Mouse (Mus musculus) urinary bladder, postnatal 10 days (tissue): ENCODE data around the gene Usp37.
A peak's percentile ranks its signal among the peaks of the same experiment; 100 is the strongest.
"Not testable (repeated sequence)": the region's sequence is repeated elsewhere in the genome, so short reads cannot be mapped to it uniquely, and the experiment has no call there.

Source experiments
- DNase-seq: peaks from one replicate; pipeline ENCODE4 v3.0.0; 2022; ENCODE audit warnings: low spot score

Usp37 gene

GRCm38 (mm10) chr1:74544184-74544583 lies at the start of gene Usp37:
Usp37 (minus strand) TSS chr1:74544284.
- DNase-seq: no peak

DNA sequence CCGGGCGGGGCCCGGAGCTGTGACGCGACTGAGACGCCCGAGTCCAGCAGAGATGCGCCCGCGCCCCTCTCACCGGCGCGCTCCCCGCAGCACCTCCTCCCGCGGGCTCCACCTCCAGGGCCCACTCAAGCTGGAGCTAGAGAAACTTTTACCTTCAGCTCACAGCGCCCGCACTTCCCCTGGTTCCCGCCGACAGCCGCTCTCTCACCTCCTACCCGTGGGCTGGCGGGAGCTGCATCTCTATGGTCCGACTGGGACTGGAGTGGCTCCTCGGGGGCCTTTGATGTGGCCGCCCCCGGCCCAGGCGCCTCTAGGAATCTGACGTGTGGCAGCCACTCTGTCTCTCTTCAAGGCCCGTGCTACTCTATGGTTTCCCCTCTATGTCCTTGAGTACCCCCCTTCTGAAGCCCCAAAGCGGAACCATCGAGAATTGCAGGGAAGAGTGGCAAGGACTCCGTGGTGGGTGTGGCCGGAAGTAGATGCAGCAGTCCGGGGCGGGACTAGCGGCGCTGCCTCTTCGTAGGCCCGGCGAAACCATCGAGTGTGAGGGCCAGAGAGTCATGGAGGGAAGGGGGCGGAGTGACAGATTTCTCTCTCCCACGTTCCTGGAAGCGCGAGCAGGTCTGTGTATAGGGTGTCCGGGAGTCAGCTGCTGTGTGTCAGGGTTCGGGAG lies 43.8 kb upstream of the Usp37 start, which contains the start of the genes Zfp142 and Bcs1l:
Gene Zfp142 (minus strand): TSS at position 474 of the 673 bp plus-strand sequence.
Gene Bcs1l (plus strand): TSS at position 517 of the 673 bp plus-strand sequence.
- DNase-seq: peak; percentile 94

DNA sequence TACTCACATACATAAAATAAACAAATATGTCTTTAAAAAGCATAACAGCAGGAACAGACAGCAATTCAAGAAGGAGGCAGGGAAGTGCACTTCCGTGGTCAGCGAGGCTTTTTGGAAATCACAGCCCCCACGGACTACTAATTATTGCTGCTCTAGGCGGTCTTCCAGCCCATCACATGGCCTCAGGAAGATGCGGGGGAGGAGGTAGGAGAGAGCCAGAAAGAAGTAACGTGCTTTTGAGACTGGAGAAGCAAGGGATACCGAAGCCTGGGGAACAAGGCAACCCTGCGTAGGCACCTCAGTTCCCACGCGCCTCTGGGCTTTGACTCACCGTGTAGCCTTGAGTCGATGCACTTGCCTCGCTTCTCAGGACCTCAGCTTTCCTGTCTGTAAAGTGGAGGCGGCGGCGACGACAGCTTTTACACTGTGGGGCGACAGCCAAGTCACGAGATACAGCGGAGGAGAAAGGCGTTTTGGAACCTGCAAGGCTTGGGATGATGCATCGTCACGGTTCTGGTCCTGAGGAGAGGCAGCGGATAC lies 43.2 kb upstream of the Usp37 start:
- no peak for DNase-seq

- no peak for DNase-seq
Observed at GRCm38 (mm10) chr1:74584616-74585398, 40.7 kb upstream of the Usp37 start.

- no peak for DNase-seq
Observed at GRCm38 (mm10) chr1:74582621-74583020, 38.5 kb upstream of the Usp37 start.

GRCm38 (mm10) chr1:74569739-74570719 lies 25.9 kb upstream of the Usp37 start:
- DNase-seq: no peak

DNA sequence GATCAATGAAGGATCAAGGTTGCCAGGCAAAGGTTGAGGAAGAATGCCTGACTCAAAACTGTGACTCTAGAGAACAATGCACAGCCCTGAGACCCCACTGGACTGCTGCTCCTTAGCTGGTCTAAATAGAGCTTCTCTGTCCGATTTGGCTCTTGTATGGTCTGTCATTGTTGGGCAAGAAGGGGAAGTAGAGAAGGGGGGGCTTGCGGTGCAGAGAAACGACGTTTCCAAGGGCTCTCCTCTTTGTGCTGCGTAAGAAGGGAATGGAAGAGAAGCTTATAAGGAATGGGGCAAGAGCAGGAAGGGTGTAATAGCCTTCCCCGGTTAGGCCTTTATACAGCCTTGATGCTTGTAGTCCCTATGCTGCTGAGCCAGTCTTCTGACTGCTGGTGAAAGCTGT lies 21.8 kb upstream of the Usp37 start:
- no peak for DNase-seq

- no peak for DNase-seq
Observed at GRCm38 (mm10) chr1:74559061-74559460, 15.0 kb upstream of the Usp37 start.

- DNase-seq: no peak
Observed at GRCm38 (mm10) chr1:74542451-74542961, 1.6 kb downstream of the Usp37 start, which contains the start of gene Plcd4. Plcd4 (plus strand) TSS chr1:74542888.

GRCm38 (mm10) chr1:74538650-74539049 lies 5.4 kb downstream of the Usp37 start:
- DNase-seq: no peak

DNA sequence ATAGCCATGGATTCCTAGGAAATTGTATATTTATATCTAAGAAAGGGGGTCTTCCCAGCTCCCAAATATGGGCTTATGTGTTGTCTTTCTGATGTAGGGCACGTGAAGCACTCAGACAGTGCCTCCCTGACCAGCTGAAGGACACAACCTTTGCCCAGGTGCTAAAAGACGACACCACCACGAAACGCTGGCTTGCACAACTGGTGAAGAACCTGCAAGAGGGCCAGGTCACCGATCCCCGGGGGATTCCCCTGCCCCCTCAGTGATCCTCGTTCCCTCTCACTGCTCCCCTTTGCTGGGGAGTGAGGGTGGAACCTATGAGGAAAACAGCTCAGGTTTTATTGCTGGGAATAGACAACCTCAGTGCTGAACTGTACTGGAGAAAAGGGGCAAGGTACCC lies 15.5 kb downstream of the Usp37 start:
- no peak for DNase-seq

GRCm38 (mm10) chr1:74524746-74525145 lies 19.3 kb downstream of the Usp37 start:
- DNase-seq: no peak

- no peak for DNase-seq
Observed at GRCm38 (mm10) chr1:74519875-74520274, 24.2 kb downstream of the Usp37 start.

DNA sequence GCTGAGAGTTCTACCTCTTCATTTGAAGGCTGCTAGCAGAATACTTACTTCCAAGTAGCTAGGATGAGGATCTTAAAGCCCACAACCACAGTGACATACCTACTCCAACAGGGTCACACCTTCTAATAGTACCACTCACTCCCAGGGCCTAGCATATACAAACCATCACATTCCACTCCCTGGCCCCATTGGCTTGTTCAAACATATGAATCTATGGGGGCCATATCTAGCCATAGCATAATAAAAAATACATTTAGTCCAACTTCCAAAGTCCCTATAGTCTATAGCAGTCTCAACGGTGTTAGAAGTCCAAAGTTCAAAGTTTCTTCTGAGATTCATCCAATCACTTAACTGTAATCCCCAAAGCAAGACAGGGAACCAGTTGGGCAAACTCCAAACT lies 31.1 kb downstream of the Usp37 start:
- DNase-seq: not testable (repeated sequence)

DNA sequence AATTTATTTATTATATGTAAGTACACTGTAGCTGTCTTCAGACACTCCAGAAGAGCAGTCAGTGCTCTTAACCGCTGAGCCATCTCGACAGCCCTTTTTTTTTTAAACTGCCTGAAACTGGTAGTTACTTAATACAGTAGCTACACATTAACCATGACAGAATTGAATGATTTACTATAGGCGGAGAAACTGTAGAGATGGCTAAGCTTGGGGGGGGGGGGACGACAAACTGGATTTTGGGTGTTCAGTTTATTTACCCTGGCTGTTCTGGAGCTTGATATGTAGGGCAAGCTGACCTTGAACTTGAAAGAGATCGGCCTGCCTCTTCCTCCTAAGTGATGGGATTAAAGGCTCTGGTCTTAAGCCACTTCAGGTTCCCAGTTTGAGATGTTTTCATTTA lies 32.8 kb downstream of the Usp37 start:
- no peak for DNase-seq

DNA sequence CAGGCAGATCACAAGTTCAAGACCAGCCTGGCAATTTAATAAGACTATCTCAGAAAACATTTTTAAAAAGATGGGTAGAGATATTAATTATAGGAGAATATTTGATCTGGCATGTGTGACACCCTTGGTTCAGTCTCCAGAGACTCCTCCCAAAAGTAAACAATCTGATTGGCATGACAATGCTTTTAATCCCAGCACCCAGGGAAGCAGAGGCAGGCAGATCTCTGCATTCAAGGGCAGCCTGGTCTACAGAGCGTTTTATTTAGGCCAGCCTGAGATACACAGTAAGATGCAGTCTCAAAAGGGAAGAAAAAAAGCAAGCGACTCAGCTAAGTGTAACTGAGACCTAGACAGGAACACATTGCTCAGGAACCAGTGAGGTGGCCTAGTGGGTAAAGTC lies 36.3 kb downstream of the Usp37 start:
- DNase-seq: no peak

- DNase-seq: peak; percentile 23
Observed at GRCm38 (mm10) chr1:74506471-74506881, 37.6 kb downstream of the Usp37 start.

GRCm38 (mm10) chr1:74505721-74506464 lies 38.2 kb downstream of the Usp37 start, which contains the start of gene Cnot9:
Cnot9 (plus strand) TSS chr1:74506058.
- DNase-seq: peak; percentile 99

GRCm38 (mm10) chr1:74505393-74505720 lies 38.7 kb downstream of the Usp37 start:
- DNase-seq: no peak

DNA sequence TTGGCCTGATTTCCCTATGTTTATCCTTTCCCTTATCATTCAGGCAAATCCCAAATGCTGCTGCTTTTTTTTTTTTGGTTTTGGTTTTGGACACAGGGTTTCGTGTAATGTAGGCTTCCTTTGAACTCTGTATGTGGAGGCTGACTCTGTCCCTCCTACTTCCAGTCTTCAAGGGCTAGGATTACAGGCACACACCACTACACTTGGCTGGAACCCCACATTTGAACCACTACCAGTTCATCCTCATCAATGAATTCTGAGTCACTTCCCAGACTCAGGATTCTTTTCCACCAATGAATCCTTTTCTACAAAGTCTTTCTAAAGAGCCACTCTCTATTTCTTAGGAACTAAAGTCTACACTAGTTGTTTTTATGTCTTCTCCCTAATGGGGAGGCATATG lies 43.0 kb downstream of the Usp37 start:
- no peak for DNase-seq

DNA sequence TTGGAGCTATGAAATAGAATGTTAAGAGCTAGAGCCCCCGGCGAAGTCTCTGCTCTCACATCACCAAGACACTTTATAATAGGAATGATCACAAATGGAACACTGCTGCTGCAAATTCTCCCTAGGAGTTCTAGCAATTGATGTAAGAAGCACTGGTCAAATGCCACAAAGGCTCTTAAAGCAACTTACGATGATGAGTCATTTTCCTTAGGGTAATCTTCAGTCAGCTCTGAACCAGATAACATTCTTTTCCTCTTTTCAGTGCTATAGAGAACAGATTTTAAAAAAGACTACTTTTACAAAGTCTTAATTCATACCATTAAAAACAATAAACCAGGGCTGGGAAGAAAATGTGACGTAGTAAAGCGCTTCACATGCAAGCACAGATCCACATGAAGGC lies 58.3 kb downstream of the Usp37 start:
- no peak for DNase-seq
